Mouse (Mus musculus): ENCODE data around the gene Commd2. TPM values are rescaled to one million over a fixed set of nuclear protein-coding genes. Genes with fewer than 3 reads are reported as not detected.

Gene Commd2
- polyA plus RNA-seq, 1 experiment from 2014 or later = 43.8 TPM

DNA sequence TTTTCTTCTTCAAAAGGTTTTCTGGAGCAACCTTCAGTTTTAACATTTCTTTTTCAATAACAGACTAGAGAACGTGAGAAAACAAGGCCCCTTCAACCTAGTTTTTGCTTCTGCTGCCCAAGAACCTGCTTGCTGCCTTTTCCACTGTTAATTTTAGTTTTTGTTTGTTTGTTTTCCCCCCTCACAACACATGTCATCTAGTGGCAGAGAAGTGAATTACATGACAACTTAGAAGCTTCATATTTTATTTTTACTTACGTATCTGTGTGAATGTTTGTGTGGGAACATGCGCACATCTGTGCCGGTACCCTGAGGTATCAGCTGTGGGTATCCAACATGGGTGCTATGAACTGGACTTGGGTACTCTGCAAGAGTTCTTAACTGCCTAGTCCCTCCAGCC lies 35.9 kb downstream of the Commd2 start:
- 77% methylated on average over 4 of the region's 4 CpGs for WGBS
- peaks cover 9% of the 10 kb centered on the region for H3K4me1 ChIP-seq
- ATAC-seq (ENCODE audit: extremely low read depth, insufficient number of reproducible peaks, low FRiP score, low TSS enrichment) = no peak
- no peak overlapping the region for H3K4me3 ChIP-seq
- H3K27me3 ChIP-seq (replicated peaks) = no peaks in the 10 kb centered on the region
- no peak overlapping the region for H3K4me2 ChIP-seq
- no peak overlapping the region for H3K27ac ChIP-seq (replicated peaks)
- no peaks in the 10 kb centered on the region for H3K36me3 ChIP-seq
- no peak overlapping the region for H3K9ac ChIP-seq
- no peaks in the 10 kb centered on the region for H3K9me3 ChIP-seq

DNA sequence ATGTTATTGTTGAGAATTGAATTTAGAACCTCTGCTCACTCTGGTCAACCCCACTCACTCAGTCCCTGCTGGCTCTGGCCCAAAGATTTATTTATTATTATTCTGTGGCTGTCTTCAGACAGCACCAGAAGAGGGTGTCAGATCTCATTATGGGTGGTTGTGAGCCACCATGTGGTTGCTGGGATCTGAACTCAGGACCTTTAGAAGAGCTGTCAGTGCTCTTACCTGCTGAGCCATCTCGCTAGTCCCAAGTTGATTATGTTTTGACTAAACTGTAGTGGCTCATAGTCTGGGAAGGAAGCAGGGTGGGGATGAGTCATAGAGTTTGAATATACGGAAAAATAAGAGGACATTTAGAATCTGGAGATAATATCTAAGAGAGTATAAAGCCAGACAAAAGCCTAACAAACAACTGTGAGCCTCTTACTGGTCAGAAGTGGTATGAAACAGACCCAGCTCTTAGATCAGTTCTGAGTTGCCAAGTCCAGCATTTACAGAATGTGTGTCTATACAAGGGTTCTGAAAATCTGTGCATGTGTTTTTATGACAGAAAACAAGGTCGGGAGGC lies 39.0 kb downstream of the Commd2 start:
- Histone ChIP-seq H3K9me3 (no peaks in the 10 kb centered on the region), H3K36me3 (no peaks in the 10 kb centered on the region), H3K4me2 (no peak overlapping the region), H3K4me3 (no peak overlapping the region), H3K4me1 (peaks cover 9% of the 10 kb centered on the region), H3K9ac (no peak overlapping the region), H3K27me3 (replicated peaks) (no peaks in the 10 kb centered on the region), H3K27ac (replicated peaks) (no peak overlapping the region)
- no peak for ATAC-seq (ENCODE audit: extremely low read depth, insufficient number of reproducible peaks, low FRiP score, low TSS enrichment)
- 72% methylated on average over 3 of the region's 3 CpGs for WGBS

- Histone ChIP-seq H3K36me3 (no peaks in the 10 kb centered on the region), H3K4me3 (no peak overlapping the region), H3K4me1 (peaks cover 9% of the 10 kb centered on the region), H3K27me3 (replicated peaks) (no peaks in the 10 kb centered on the region), H3K9me3 (no peaks in the 10 kb centered on the region), H3K4me2 (no peak overlapping the region), H3K9ac (no peak overlapping the region), H3K27ac (replicated peaks) (no peak overlapping the region)
- 17% methylated on average over 7 of the region's 7 CpGs for WGBS
- no peak for ATAC-seq (ENCODE audit: extremely low read depth, insufficient number of reproducible peaks, low FRiP score, low TSS enrichment)
Measured at GRCm38 (mm10) chr3:57611776-57612175, 39.7 kb downstream of the Commd2 start.

DNA sequence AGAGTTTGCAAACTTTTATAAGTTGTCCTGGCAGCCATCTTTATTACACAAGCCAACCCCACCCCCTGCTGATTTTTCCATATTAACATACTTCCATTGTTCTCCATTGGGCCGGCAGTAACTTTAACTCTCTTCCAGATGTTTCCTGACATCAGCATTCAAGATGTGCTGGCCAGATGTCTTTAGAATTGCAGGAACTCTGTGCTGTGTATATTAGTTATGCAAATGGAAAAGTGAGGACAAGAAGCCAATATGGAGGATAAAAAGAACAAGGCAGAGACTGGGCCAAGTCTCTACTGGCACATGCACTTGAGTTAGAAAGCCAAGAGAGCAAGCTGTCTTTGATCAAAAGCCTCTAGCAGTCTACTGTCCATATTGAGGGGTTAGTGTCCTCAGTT lies 46.9 kb downstream of the Commd2 start:
- Histone ChIP-seq H3K27me3 (replicated peaks) (no peaks in the 10 kb centered on the region), H3K4me1 (peaks cover 5% of the 10 kb centered on the region), H3K4me2 (no peak overlapping the region), H3K9me3 (no peaks in the 10 kb centered on the region), H3K9ac (no peak overlapping the region), H3K27ac (replicated peaks) (no peak overlapping the region), H3K4me3 (no peak overlapping the region), H3K36me3 (no peaks in the 10 kb centered on the region)
- 44% methylated on average over 1 of the region's 1 CpGs for WGBS
- no peak for ATAC-seq (ENCODE audit: extremely low read depth, insufficient number of reproducible peaks, low FRiP score, low TSS enrichment)

- Histone ChIP-seq H3K9me3 (no peaks in the 10 kb centered on the region), H3K9ac (no peak overlapping the region), H3K4me2 (no peak overlapping the region), H3K4me3 (no peak overlapping the region), H3K27ac (replicated peaks) (no peak overlapping the region), H3K27me3 (replicated peaks) (no peaks in the 10 kb centered on the region), H3K4me1 (peaks cover 5% of the 10 kb centered on the region), H3K36me3 (no peaks in the 10 kb centered on the region)
- WGBS = 62% methylated on average over 5 of the region's 5 CpGs
- ATAC-seq (ENCODE audit: extremely low read depth, insufficient number of reproducible peaks, low FRiP score, low TSS enrichment) = no peak
Measured at GRCm38 (mm10) chr3:57603891-57604617, 47.5 kb downstream of the Commd2 start.

- Histone ChIP-seq H3K36me3 (no peaks in the 10 kb centered on the region), H3K27ac (replicated peaks) (no peak overlapping the region), H3K9ac (no peak overlapping the region), H3K4me2 (no peak overlapping the region), H3K9me3 (no peaks in the 10 kb centered on the region), H3K4me1 (peaks cover 5% of the 10 kb centered on the region), H3K4me3 (no peak overlapping the region), H3K27me3 (replicated peaks) (no peaks in the 10 kb centered on the region)
- no peak for ATAC-seq (ENCODE audit: extremely low read depth, insufficient number of reproducible peaks, low FRiP score, low TSS enrichment)
- 68% methylated on average over 4 of the region's 4 CpGs for WGBS
Measured at GRCm38 (mm10) chr3:57602610-57603009, 48.9 kb downstream of the Commd2 start.

DNA sequence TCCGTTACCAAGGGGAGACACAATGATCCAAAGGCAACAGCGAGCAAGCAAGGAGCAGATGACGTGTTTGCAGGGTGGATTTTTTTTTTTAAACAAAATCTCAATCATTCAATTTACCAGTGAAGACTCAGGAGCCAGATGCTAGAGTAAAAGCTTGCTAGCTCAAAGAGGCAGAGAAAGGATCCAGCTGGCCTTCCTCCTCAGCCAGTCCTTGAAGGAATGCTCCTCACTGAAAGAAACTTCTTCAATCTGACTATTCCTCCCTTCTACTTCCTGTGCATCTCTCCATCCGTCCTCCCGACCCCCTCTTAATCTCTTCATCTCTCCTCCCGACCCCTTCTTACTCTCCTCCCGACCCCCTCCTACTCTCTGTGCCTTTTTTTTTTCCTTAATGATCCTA lies 54.9 kb downstream of the Commd2 start:
- Histone ChIP-seq H3K4me1 (0 out of 2 replicates have a peak, but pooled peaks cover 3% of the 10 kb centered on the region), H3K27ac (replicated peaks) (no peak overlapping the region), H3K9ac (no peak overlapping the region), H3K4me2 (no peak overlapping the region), H3K36me3 (no peaks in the 10 kb centered on the region), H3K27me3 (replicated peaks) (no peaks in the 10 kb centered on the region), H3K4me3 (no peak overlapping the region), H3K9me3 (no peaks in the 10 kb centered on the region)
- no peak for ATAC-seq (ENCODE audit: extremely low read depth, insufficient number of reproducible peaks, low FRiP score, low TSS enrichment)
- 42% methylated on average over 7 of the region's 7 CpGs for WGBS

DNA sequence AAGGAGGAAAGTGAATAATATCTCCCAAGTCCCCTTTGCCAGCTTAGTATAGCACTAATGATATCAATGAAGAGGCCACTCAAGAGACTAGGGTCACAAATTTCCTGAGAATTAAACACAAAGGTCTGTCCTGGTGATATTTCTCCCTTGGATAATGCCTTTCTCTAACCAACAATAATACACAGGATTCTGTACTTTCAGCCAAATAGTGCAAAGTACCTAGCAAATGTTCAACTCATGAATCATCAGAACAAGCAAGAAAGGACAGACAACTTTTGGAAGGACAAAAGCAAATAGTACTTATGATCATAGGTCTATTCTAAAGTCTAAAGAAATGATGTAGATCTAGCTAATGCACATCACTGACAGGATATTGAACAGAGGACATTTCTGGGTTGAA lies 56.0 kb downstream of the Commd2 start:
- Histone ChIP-seq H3K36me3 (no peaks in the 10 kb centered on the region), H3K9ac (no peak overlapping the region), H3K4me3 (no peak overlapping the region), H3K4me1 (0 out of 2 replicates have a peak, but pooled peaks cover 3% of the 10 kb centered on the region), H3K27me3 (replicated peaks) (no peaks in the 10 kb centered on the region), H3K9me3 (no peaks in the 10 kb centered on the region), H3K4me2 (no peak overlapping the region), H3K27ac (replicated peaks) (no peak overlapping the region)
- no peak for ATAC-seq (ENCODE audit: extremely low read depth, insufficient number of reproducible peaks, low FRiP score, low TSS enrichment)

Small RNA genes lying within 50 kb of the gene (microRNA-seq; reads per million reads assigned to microRNA genes)
- gene Mir6377 = not detected

Other genes starting within 250 kb of the Commd2 start
- gene Tm4sf4, start 226.4 kb downstream of the Commd2 start, polyA plus RNA-seq (2015; fragmentation: Nextera tagmentation; extraction: Ambion mirVana) = 0.70 and 1.4 TPM in 2 replicates
- 13.8 and 16.1 TPM in 2 replicates for gene Wwtr1, start 75.8 kb downstream of the Commd2 start, polyA plus RNA-seq (2015; fragmentation: Nextera tagmentation; extraction: Ambion mirVana)
- gene Ankub1, start 41.1 kb upstream of the Commd2 start, polyA plus RNA-seq (2015; fragmentation: Nextera tagmentation; extraction: Ambion mirVana) = not detected in 2 replicates
- gene Rnf13, start 84.3 kb upstream of the Commd2 start, polyA plus RNA-seq (2015; fragmentation: Nextera tagmentation; extraction: Ambion mirVana) = 56.2 and 63.3 TPM in 2 replicates
- gene Pfn2, start 196.4 kb upstream of the Commd2 start, polyA plus RNA-seq (2015; fragmentation: Nextera tagmentation; extraction: Ambion mirVana) = 48.4 and 53.3 TPM in 2 replicates